Comparison of ENCODE assay signal across 8 mouse cellular contexts in genomic region chr9:37139514-37139913, GRCm38 (mm10). TPM values are rescaled to one million over a fixed set of nuclear protein-coding genes. Genes with fewer than 3 reads are reported as not detected.
A peak's percentile ranks its signal among the peaks of the same experiment; 100 is the strongest.
DNase-seq lines count a peak whose midpoint lies in the region; ATAC-seq and TF ChIP-seq lines count a peak whose summit lies in the region.

No protein-coding gene starts in this region.

- H3K9ac ChIP-seq in midbrain, embryonic 15.5 days = no peak overlapping the region

- peak; percentile 76 for DNase-seq in midbrain, embryonic 10.5 days (ENCODE audit: low spot score)
- DNase-seq in gastrocnemius, postnatal 25 days = peak; percentile 87
- peak; percentile 34 for DNase-seq in kidney, adult 2 months
- peak; percentile 47 for DNase-seq in lung, postnatal 25 days (ENCODE audit: low spot score)
- DNase-seq in layer of hippocampus, postnatal 36 days = no peak
- no peak for DNase-seq in c-Kit-positive CD71-positive TER-119-positive erythroid progenitor cells, embryonic 14.5 days (ENCODE audit: low spot score)

- peak overlapping the region; percentile 100 for H3K27ac ChIP-seq in midbrain, embryonic 10.5 days (replicated peaks)
- H3K27ac ChIP-seq in midbrain, embryonic 15.5 days = no peak overlapping the region
- H3K27ac ChIP-seq in kidney, adult 2 months (ENCODE audit: insufficient read depth, low read depth, low read length) = no peak overlapping the region

- TF ChIP-seq CTCF in kidney, adult 2 months (conservative IDR thresholded peaks at IDR 0.05; ENCODE audit: insufficient read depth, insufficient read length, low read depth, low read length) = no peak

- H3K4me1 ChIP-seq in midbrain, embryonic 10.5 days = peaks cover 74% of the 10 kb centered on the region
- H3K4me1 ChIP-seq in midbrain, embryonic 15.5 days = peaks cover 60% of the 10 kb centered on the region
- H3K4me1 ChIP-seq in kidney, adult 2 months (ENCODE audit: control insufficient read depth, insufficient read depth, low read length) = no peaks in the 10 kb centered on the region

- peaks cover 33% of the 10 kb centered on the region for H3K36me3 ChIP-seq in midbrain, embryonic 10.5 days
- no peaks in the 10 kb centered on the region for H3K36me3 ChIP-seq in midbrain, embryonic 15.5 days (replicated peaks)
- H3K36me3 ChIP-seq in kidney, adult 2 months (ENCODE audit: control insufficient read depth, insufficient read depth, low read length) = no peaks in the 10 kb centered on the region

- ATAC-seq in midbrain, embryonic 15.5 days (replicated peaks) = no peak
- no peak for ATAC-seq in inflammation-experienced regulatory T-cells, adult 6 months

- no peak overlapping the region for H3K4me2 ChIP-seq in midbrain, embryonic 15.5 days

- H3K4me3 ChIP-seq in midbrain, embryonic 10.5 days = peak overlapping the region; percentile 41
- H3K4me3 ChIP-seq in midbrain, embryonic 15.5 days = no peak overlapping the region
- H3K4me3 ChIP-seq in kidney, adult 2 months (ENCODE audit: insufficient read depth, low read depth, low read length) = no peak overlapping the region

- 0% methylated on average over 8 of the region's 8 CpGs for WGBS in midbrain, embryonic 10.5 days
- 10% methylated on average over 8 of the region's 8 CpGs for WGBS in midbrain, embryonic 15.5 days
- 12% methylated on average over 8 of the region's 8 CpGs for WGBS in kidney, adult 2 months

- no peak for TF ChIP-seq POLR2A in kidney, adult 2 months (IDR thresholded peaks at IDR 0.05; ENCODE audit: low read depth, low read length)

- H3K9me3 ChIP-seq in midbrain, embryonic 10.5 days (replicated peaks) = no peaks in the 10 kb centered on the region
- H3K9me3 ChIP-seq in midbrain, embryonic 15.5 days = no peaks in the 10 kb centered on the region

- no peaks in the 10 kb centered on the region for H3K27me3 ChIP-seq in midbrain, embryonic 10.5 days (ENCODE audit: low read depth, poor library complexity, severe bottlenecking)
- no peaks in the 10 kb centered on the region for H3K27me3 ChIP-seq in midbrain, embryonic 15.5 days (replicated peaks)
- H3K27me3 ChIP-seq in kidney, adult 2 months (replicated peaks; ENCODE audit: control insufficient read depth, insufficient read depth, low read length) = no peaks in the 10 kb centered on the region

RNA-seq across cellular contexts. Expression of gene Pknox2, which starts 7.7 kb away (rescaled TPM):
- polyA plus RNA-seq in midbrain, embryonic 10.5 days (2016; fragmentation: Nextera tagmentation; extraction: Ambion mirVana) = 41.5 and 45.0 TPM in 2 replicates
- polyA plus RNA-seq in midbrain, embryonic 15.5 days (2015; fragmentation: Nextera tagmentation; extraction: Ambion mirVana) = 31.6 and 35.0 TPM in 2 replicates
- total RNA-seq in gastrocnemius, postnatal 25 days (2021) = 10 to 100 TPM; 30.1 to 31.4 TPM
- polyA plus RNA-seq in kidney, adult 2 months (2012; rRNA removed) = 7.1 and 8.2 TPM in 2 replicates
- 10 to 100 TPM; 32.7 to 38.3 TPM for total RNA-seq in layer of hippocampus, postnatal 36 days (2021)
- not detected for polyA plus RNA-seq in inflammation-experienced regulatory T-cells, adult 6 months (2017; shearing (Covaris generic))

Comparison
In these comparisons a context has a peak if more than half of its experiments do, and no peak if none do; other contexts are left out.
1. DNase-seq: peak in midbrain, embryonic 10.5 days (single experiment), gastrocnemius, postnatal 25 days (single experiment), kidney, adult 2 months (single experiment) and lung, postnatal 25 days (single experiment); none in layer of hippocampus, postnatal 36 days (0 of 2) and c-Kit-positive CD71-positive TER-119-positive erythroid progenitor cells, embryonic 14.5 days (single experiment).